Mouse (Mus musculus) neural tube, embryonic 11.5 days (tissue): ENCODE measurements at regions not wholly inside any gene's neighbourhood (a gene's known extent, or its start where the extent isn't known, plus 50 kb on each side); places are given as distances from the start of the nearest gene placed in this dataset.

Experiments
- ATAC-seq: fragments of 200-750 bp; cut with Nextera tagmentation; 2 replicates; pipeline ENCODE4 v1.8.0; 2017; ENCODE audit warnings: moderate number of reproducible peaks, mild to moderate bottlenecking, moderate TSS enrichment, moderate library complexity; ENCODE audit not compliant: insufficient read depth, low FRiP score, low TSS enrichment
- DNase-seq: peaks from one replicate; pipeline ENCODE4 v3.0.0-alpha.2; 2015; ENCODE audit warnings: low spot score
- H3K27ac ChIP-seq: fragments of 300-500 bp; sonication (generic); 2 replicates; pipeline ENCODE4 v1.5.1; 2014; ENCODE audit warnings: low read depth, mild to moderate bottlenecking, low read length
- H3K27me3 ChIP-seq: fragments of 300-500 bp; sonication (generic); 2 replicates; pipeline ENCODE4 v1.6.1; 2014; ENCODE audit warnings: mild to moderate bottlenecking, low read length, mixed read lengths; ENCODE audit not compliant: control insufficient read depth, insufficient read depth
- H3K36me3 ChIP-seq: fragments of 300-500 bp; sonication (generic); 2 replicates; pipeline ENCODE4 v1.6.1; 2014; ENCODE audit warnings: mild to moderate bottlenecking, low read length, moderate library complexity, mixed read lengths; ENCODE audit not compliant: control insufficient read depth, insufficient read depth
- H3K4me1 ChIP-seq: fragments of 300-500 bp; sonication (generic); 2 replicates; pipeline ENCODE4 v1.6.1; 2014; ENCODE audit warnings: low read length, mixed read lengths; ENCODE audit not compliant: control insufficient read depth, insufficient read depth
- H3K4me2 ChIP-seq: fragments of 300-500 bp; sonication (generic); 2 replicates; pipeline ENCODE4 v1.6.1; 2014; ENCODE audit warnings: low read depth, mild to moderate bottlenecking, moderate library complexity
- H3K4me3 ChIP-seq: fragments of 300-500 bp; sonication (generic); 2 replicates; pipeline ENCODE4 v1.5.1; 2014; ENCODE audit warnings: low read depth, low read length
- H3K9ac ChIP-seq: fragments of 300-500 bp; sonication (generic); 2 replicates; pipeline ENCODE4 v1.6.1; 2014; ENCODE audit warnings: mild to moderate bottlenecking, low read length
- H3K9me3 ChIP-seq: fragments of 300-500 bp; sonication (generic); 2 replicates; pipeline ENCODE4 v1.6.1; 2016; ENCODE audit warnings: low read length; ENCODE audit not compliant: control insufficient read depth
- WGBS: fragments of 180-500 bp; shearing (Covaris S2); extraction: QIAGEN DNeasy Blood & Tissue Kit; methylation state at CpG from one replicate; pipeline ENCODE4 v1.1.7; 2014; 5-methylcytosine and 5-hydroxymethylcytosine counted together

- H3K4me3 ChIP-seq, result no peak overlapping the region
- no peak overlapping the region for H3K27ac ChIP-seq
- no peak overlapping the region for H3K4me2 ChIP-seq
- no peaks in the 10 kb centered on the region for H3K9me3 ChIP-seq
- no peaks in the 10 kb centered on the region for H3K4me1 ChIP-seq
- DNase-seq (no peak), ATAC-seq (no peak)
- H3K36me3 ChIP-seq, result no peaks in the 10 kb centered on the region
- no peaks in the 10 kb centered on the region for H3K27me3 ChIP-seq
- no peak overlapping the region for H3K9ac ChIP-seq
Measured at GRCm38 (mm10) chr1:94318029-94318428, 265.7 kb upstream of the Pdcd1 start.

GRCm38 (mm10) chr1:94298395-94298794 is 246.0 kb upstream of the Pdcd1 start:
- 87% methylated on average over 1 of the region's 1 CpGs for WGBS
- no peaks in the 10 kb centered on the region for H3K36me3 ChIP-seq

DNA sequence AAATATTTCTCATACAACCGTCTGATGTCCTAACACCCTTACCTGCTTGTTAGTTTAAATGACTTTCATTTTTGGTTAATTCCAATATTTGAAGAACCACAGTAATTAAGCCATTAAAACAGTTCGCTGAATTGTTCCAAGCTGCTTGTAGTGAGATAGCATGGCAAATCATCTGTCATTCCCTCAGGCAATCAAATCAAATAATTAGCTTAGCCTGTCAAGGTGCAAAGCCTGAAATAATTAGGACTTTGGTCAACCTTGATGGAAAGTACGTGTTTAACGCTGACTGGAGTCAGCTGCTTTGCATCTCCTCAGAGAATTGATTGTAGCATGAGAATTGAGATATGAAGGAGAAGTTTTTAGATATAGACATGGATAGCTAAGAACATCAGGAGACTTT is 220.2 kb upstream of the Pdcd1 start:
- Histone ChIP-seq H3K36me3 (no peaks in the 10 kb centered on the region), H3K27me3 (no peaks in the 10 kb centered on the region), H3K9ac (no peak overlapping the region), H3K4me1 (no peaks in the 10 kb centered on the region), H3K9me3 (no peaks in the 10 kb centered on the region), H3K4me3 (no peak overlapping the region), H3K27ac (no peak overlapping the region), H3K4me2 (no peak overlapping the region)
- no peak for DNase-seq
- no peak for ATAC-seq
- 91% methylated on average over 4 of the region's 4 CpGs for WGBS

More at GRCm38 (mm10) chr1:94298395-94298794, 246.0 kb upstream of the Pdcd1 start:
- H3K4me3 ChIP-seq, result no peak overlapping the region
- no peak for DNase-seq
- ATAC-seq, result no peak
- no peak overlapping the region for H3K9ac ChIP-seq
- no peaks in the 10 kb centered on the region for H3K9me3 ChIP-seq
- no peaks in the 10 kb centered on the region for H3K4me1 ChIP-seq
- H3K27ac ChIP-seq, result no peak overlapping the region
- H3K27me3 ChIP-seq, result no peaks in the 10 kb centered on the region
- H3K4me2 ChIP-seq, result no peak overlapping the region

GRCm38 (mm10) chr1:94263313-94263712 is 211.0 kb upstream of the Pdcd1 start:
- DNase-seq, result no peak
- WGBS, result 72% methylated on average over 8 of the region's 8 CpGs

GRCm38 (mm10) chr1:94235426-94235825 is 183.1 kb upstream of the Pdcd1 start:
- WGBS, result 59% methylated on average over 1 of the region's 1 CpGs
- Histone ChIP-seq H3K4me3 (no peak overlapping the region), H3K4me2 (no peak overlapping the region), H3K36me3 (no peaks in the 10 kb centered on the region), H3K9ac (no peak overlapping the region), H3K27me3 (no peaks in the 10 kb centered on the region), H3K27ac (no peak overlapping the region), H3K9me3 (no peaks in the 10 kb centered on the region), H3K4me1 (no peaks in the 10 kb centered on the region)
- no peak for DNase-seq
- ATAC-seq, result no peak

More at GRCm38 (mm10) chr1:94263313-94263712, 211.0 kb upstream of the Pdcd1 start:
- no peaks in the 10 kb centered on the region for H3K4me1 ChIP-seq
- no peaks in the 10 kb centered on the region for H3K27me3 ChIP-seq
- no peaks in the 10 kb centered on the region for H3K36me3 ChIP-seq
- no peak overlapping the region for H3K9ac ChIP-seq
- no peak overlapping the region for H3K27ac ChIP-seq
- H3K9me3 ChIP-seq, result no peaks in the 10 kb centered on the region
- ATAC-seq, result no peak
- H3K4me2 ChIP-seq, result no peak overlapping the region
- no peak overlapping the region for H3K4me3 ChIP-seq

DNA sequence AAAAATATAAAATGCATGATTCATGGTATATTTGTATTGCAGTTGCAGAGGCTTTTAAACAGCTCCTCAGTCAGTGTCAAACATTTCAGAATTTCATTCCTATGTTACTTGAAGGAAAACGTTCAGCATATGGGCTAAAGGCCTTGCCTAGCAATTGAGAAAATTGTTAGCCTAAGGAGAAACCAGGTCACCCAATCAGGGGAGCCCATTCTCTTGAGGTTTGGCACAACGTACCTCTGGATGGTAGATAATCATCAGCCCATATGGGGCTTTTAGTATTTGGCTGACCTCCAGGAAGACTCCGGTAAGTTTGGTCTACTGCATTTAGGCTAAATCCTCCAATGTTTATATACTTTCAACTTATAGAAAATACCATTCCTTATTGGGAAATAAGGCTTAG is 168.7 kb upstream of the Pdcd1 start:
- no peak overlapping the region for H3K4me2 ChIP-seq
- no peak for DNase-seq
- H3K27ac ChIP-seq, result no peak overlapping the region
- no peaks in the 10 kb centered on the region for H3K4me1 ChIP-seq
- no peak for ATAC-seq
- H3K4me3 ChIP-seq, result no peak overlapping the region
- H3K36me3 ChIP-seq, result no peaks in the 10 kb centered on the region
- 66% methylated on average over 3 of the region's 3 CpGs for WGBS
- no peak overlapping the region for H3K9ac ChIP-seq
- H3K9me3 ChIP-seq, result no peaks in the 10 kb centered on the region
- H3K27me3 ChIP-seq, result no peaks in the 10 kb centered on the region

- no peak for ATAC-seq
- Histone ChIP-seq H3K27me3 (no peaks in the 10 kb centered on the region), H3K4me1 (no peaks in the 10 kb centered on the region), H3K9ac (no peak overlapping the region), H3K36me3 (no peaks in the 10 kb centered on the region), H3K9me3 (no peaks in the 10 kb centered on the region), H3K4me3 (no peak overlapping the region), H3K4me2 (no peak overlapping the region), H3K27ac (no peak overlapping the region)
- no peak for DNase-seq
- WGBS, result 78% methylated on average over 2 of the region's 2 CpGs
Measured at GRCm38 (mm10) chr1:94217407-94217806, 165.1 kb upstream of the Pdcd1 start.

DNA sequence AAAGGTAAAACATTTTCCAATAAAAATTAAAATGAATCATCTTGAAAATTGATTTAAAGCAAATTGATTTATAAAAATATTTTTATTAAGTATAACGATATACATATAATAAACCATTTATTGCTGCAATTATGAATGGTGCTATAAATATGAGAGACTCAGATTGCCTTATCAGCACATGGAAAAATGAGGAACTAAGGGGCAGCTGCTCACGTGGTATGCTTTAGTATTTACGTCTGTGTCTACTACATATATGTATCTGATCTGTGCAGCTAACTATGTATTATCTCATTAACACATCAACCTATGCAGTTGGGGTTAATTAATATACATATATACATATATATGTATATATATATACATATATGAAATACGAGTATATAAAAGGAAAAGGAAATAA is 156.6 kb upstream of the Pdcd1 start:
- no peak for ATAC-seq
- Histone ChIP-seq H3K4me1 (no peaks in the 10 kb centered on the region), H3K36me3 (no peaks in the 10 kb centered on the region), H3K4me2 (no peak overlapping the region), H3K9ac (no peak overlapping the region), H3K4me3 (no peak overlapping the region), H3K9me3 (no peaks in the 10 kb centered on the region), H3K27me3 (no peaks in the 10 kb centered on the region), H3K27ac (no peak overlapping the region)
- no peak for DNase-seq
- WGBS, result 90% methylated on average over 4 of the region's 4 CpGs

- Histone ChIP-seq H3K4me2 (no peak overlapping the region), H3K9me3 (no peaks in the 10 kb centered on the region)
- WGBS, result 84% methylated on average over 7 of the region's 7 CpGs
Measured at GRCm38 (mm10) chr1:94207859-94208258, 155.5 kb upstream of the Pdcd1 start.

More at GRCm38 (mm10) chr1:94207859-94208258, 155.5 kb upstream of the Pdcd1 start:
- no peaks in the 10 kb centered on the region for H3K36me3 ChIP-seq
- no peak overlapping the region for H3K4me3 ChIP-seq
- ATAC-seq, result no peak
- no peak overlapping the region for H3K9ac ChIP-seq
- H3K27me3 ChIP-seq, result no peaks in the 10 kb centered on the region
- no peak for DNase-seq
- no peak overlapping the region for H3K27ac ChIP-seq
- H3K4me1 ChIP-seq, result no peaks in the 10 kb centered on the region
